Mouse (Mus musculus): ENCODE measurements around the gene Cox8b. TPM values are rescaled to one million over a fixed set of nuclear protein-coding genes. Genes with fewer than 3 reads are reported as not detected.

Gene Cox8b
- total and polyA plus RNA-seq, 3 experiments, result not detected

DNA sequence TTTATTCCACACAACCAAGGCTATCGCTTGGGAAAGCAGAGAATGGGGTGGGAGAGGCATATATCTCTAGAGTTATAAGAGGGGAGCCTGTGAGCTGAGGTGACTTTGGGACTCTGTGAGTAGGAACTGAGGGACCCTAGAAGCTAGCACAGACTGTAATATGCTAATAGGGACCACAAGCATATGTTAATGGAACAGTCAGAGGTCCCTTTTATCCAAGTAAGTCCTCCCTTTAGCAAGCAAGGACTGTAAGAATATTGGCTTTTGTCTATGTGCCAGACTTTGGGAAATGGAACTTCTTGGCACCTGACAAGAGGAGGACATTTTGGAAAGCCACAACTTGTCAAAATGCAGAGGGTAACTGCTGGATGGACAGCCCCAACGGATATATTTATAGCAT lies 38.6 kb upstream of the Cox8b start:
- no peak for DNase-seq (ENCODE audit: extremely low read depth)
- no peak overlapping the region for H3K27ac ChIP-seq (ENCODE audit: insufficient read depth, low read depth)
- H3K27me3 ChIP-seq (replicated peaks), result no peaks in the 10 kb centered on the region
- no peaks in the 10 kb centered on the region for H3K36me3 ChIP-seq (replicated peaks in 1 of 2; ENCODE audit: control insufficient read depth in 1 of 2, insufficient read depth in 1 of 2, low read length in 1 of 2)
- H3K9ac ChIP-seq (ENCODE audit: insufficient read depth, low read depth), result no peak overlapping the region
- H3K4me3 ChIP-seq (replicated peaks in 1 of 3; ENCODE audit: low read depth in 2 of 3, low read length in 2 of 3, poor library complexity in 1 of 3), result no peak overlapping the region
- H3K79me2 ChIP-seq (replicated peaks; ENCODE audit: control insufficient read depth, extremely low read depth, insufficient read depth, poor library complexity, severe bottlenecking), result no peaks in the 10 kb centered on the region
- dilution Hi-C loops (cut with MboI; ENCODE audit: extremely low pct_ligation_motif_present, extremely low pct_unique_long_range_greater_than_20kb, low sequenced_read_pairs) (no loop called here), in situ Hi-C loops (cut with MboI; ENCODE audit: low pct_ligation_motif_present, low pct_unique_long_range_greater_than_20kb, low sequenced_read_pairs) (no loop called here)
- TF ChIP-seq RAD21 (IDR thresholded peaks at IDR 0.05; ENCODE audit: low read depth, low read length) (no peak), MAX (IDR thresholded peaks at IDR 0.05; ENCODE audit: low read length) (0 out of 2 replicates have a peak, but pooled peaks have one; percentile 15), JUN (IDR thresholded peaks at IDR 0.05; ENCODE audit: insufficient read depth, low read depth, low read length) (no peak)
- H3K4me1 ChIP-seq (ENCODE audit: control insufficient read depth in 1 of 2, insufficient read depth in 2 of 2), result peaks cover 22 to 46% of the 10 kb centered on the region in 2 experiments
- H3K4me2 ChIP-seq (ENCODE audit: insufficient read depth, low read depth, poor library complexity, severe bottlenecking), result no peak overlapping the region
- no peaks in the 10 kb centered on the region for H3K9me3 ChIP-seq (replicated peaks; ENCODE audit: low read length)

DNA sequence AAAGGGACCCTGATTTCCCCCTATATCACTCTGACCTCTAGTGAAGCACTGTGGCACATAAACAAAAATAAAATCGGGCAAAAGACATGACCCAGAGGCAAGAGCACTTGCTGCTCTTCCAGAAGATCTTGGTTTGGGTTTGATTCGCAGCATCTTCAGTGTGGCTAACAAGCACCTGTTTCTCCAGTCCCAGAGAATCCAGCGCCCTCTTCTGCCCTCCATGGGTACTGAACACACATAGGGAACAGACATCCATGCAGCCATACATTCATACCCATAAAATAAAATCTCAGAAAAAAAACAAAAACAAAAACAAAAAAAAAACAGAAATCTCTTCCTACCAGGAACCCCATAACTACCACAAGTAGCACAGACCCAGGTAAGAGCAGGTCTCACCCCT lies 38.2 kb upstream of the Cox8b start:
- Histone ChIP-seq H3K79me2 (replicated peaks; ENCODE audit: control insufficient read depth, extremely low read depth, insufficient read depth, poor library complexity, severe bottlenecking) (no peaks in the 10 kb centered on the region), H3K4me3 (replicated peaks in 1 of 3; ENCODE audit: low read depth in 2 of 3, low read length in 2 of 3, poor library complexity in 1 of 3) (no peak overlapping the region), H3K4me1 (ENCODE audit: control insufficient read depth in 1 of 2, insufficient read depth in 2 of 2) (peaks cover 22 to 42% of the 10 kb centered on the region in 2 experiments), H3K9ac (ENCODE audit: insufficient read depth, low read depth) (no peak overlapping the region), H3K27ac (ENCODE audit: insufficient read depth, low read depth) (no peak overlapping the region), H3K4me2 (ENCODE audit: insufficient read depth, low read depth, poor library complexity, severe bottlenecking) (no peak overlapping the region), H3K36me3 (replicated peaks in 1 of 2; ENCODE audit: control insufficient read depth in 1 of 2, insufficient read depth in 1 of 2, low read length in 1 of 2) (no peaks in the 10 kb centered on the region), H3K9me3 (replicated peaks; ENCODE audit: low read length) (no peaks in the 10 kb centered on the region), H3K27me3 (replicated peaks) (no peaks in the 10 kb centered on the region)
- dilution Hi-C loops (cut with MboI; ENCODE audit: extremely low pct_ligation_motif_present, extremely low pct_unique_long_range_greater_than_20kb, low sequenced_read_pairs), result no loop called here
- in situ Hi-C loops (cut with MboI; ENCODE audit: low pct_ligation_motif_present, low pct_unique_long_range_greater_than_20kb, low sequenced_read_pairs), result no loop called here
- no peak for TF ChIP-seq MYC (IDR thresholded peaks at IDR 0.05; ENCODE audit: low read depth, low read length)
- no peak for TF ChIP-seq NRF1 (IDR thresholded peaks at IDR 0.05; ENCODE audit: low read depth, low read length)
- TF ChIP-seq MEF2A (IDR thresholded peaks at IDR 0.05; ENCODE audit: borderline replicate concordance, low read depth, low read length), result no peak
- no peak for TF ChIP-seq ZMIZ1 (IDR thresholded peaks at IDR 0.05; ENCODE audit: low read depth, low read length)
- no peak for TF ChIP-seq NELFE (IDR thresholded peaks at IDR 0.05; ENCODE audit: low read depth, low read length)
- no peak for TF ChIP-seq JUN (IDR thresholded peaks at IDR 0.05; ENCODE audit: insufficient read depth, low read depth, low read length)
- no peak for TF ChIP-seq JUND (conservative IDR thresholded peaks at IDR 0.05; ENCODE audit: low read depth, low read length)
- no peak for TF ChIP-seq IRF4 (IDR thresholded peaks at IDR 0.05; ENCODE audit: low read depth, low read length)
- no peak for TF ChIP-seq TCF12 (IDR thresholded peaks at IDR 0.05; ENCODE audit: low read depth, low read length)
- peak; percentile 36; the same call in 1 of the 2 replicates for TF ChIP-seq SMC3 (IDR thresholded peaks at IDR 0.05; ENCODE audit: low read depth, low read length)
- TF ChIP-seq KAT2A (IDR thresholded peaks at IDR 0.05; ENCODE audit: insufficient replicate concordance, low read length), result no peak
- no peak for TF ChIP-seq ZC3H11A (IDR thresholded peaks at IDR 0.05; ENCODE audit: low read depth, low read length)
- TF ChIP-seq CTCF (conservative IDR thresholded peaks at IDR 0.05 in 1 of 2, IDR thresholded peaks at IDR 0.05 in 1 of 2; ENCODE audit: low read depth in 2 of 2, low read length in 2 of 2), result peak; percentile 20 to 59; a peak in 2 of 4 replicates
- no peak for TF ChIP-seq GABPA (IDR thresholded peaks at IDR 0.05; ENCODE audit: insufficient replicate concordance, low read depth, low read length)
- no peak for TF ChIP-seq BHLHE40 (IDR thresholded peaks at IDR 0.05; ENCODE audit: low read depth, low read length)
- TF ChIP-seq RAD21 (IDR thresholded peaks at IDR 0.05; ENCODE audit: low read depth, low read length), result peak; percentile 40
- TF ChIP-seq UBTF (IDR thresholded peaks at IDR 0.05; ENCODE audit: low read depth, low read length), result no peak
- TF ChIP-seq CHD1 (IDR thresholded peaks at IDR 0.05; ENCODE audit: low read depth, low read length), result no peak
- DNase-seq (ENCODE audit: extremely low read depth), result peak; percentile 44

Data from CH12.LX (cell line).